Mouse (Mus musculus): ENCODE results near the gene Lrp3.

Gene Lrp3

DNA sequence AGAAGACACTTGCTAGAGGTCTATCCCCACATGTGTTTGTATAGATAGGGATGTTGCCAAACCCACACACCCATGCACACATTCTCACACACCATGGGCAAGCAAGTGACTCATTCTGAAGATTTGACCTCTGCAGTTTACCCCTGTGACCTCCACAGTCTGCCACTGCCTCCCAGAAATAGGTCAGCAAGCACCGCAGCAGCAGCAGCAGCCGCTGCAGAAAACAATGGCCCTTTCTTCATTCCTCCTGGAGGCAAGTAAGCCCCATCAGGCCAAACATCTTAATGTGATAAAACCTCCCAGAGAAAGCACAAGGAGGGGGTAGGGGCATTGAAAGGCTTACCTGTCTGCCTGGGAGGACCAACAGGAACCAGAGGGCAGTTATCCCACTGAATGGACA, 24.0 kb downstream of the Lrp3 start:
- DNase-seq (ENCODE audit: low spot score in 2 of 2) = no peak

DNA sequence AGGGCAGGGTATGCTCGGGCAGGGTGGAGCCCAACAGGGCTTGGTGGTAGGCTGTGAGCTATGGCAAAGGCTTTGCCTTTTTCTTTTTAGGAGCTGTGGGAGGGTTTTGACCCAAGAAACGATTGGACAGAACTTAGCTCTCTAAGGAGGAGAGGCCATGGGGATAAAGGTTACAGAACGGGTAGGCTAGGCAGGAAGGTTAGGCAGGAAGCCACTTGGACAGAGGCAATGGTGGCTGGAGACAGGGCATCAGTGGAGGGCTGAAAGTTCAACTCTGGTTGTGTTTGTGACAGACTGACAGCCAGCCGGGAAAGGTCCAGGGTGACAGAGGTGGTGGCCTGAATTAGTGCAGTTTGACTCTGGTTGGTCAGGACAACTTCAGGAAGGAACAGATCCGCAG, 25.6 kb downstream of the Lrp3 start:
- DNase-seq (ENCODE audit: low spot score in 2 of 2) = no peak

DNA sequence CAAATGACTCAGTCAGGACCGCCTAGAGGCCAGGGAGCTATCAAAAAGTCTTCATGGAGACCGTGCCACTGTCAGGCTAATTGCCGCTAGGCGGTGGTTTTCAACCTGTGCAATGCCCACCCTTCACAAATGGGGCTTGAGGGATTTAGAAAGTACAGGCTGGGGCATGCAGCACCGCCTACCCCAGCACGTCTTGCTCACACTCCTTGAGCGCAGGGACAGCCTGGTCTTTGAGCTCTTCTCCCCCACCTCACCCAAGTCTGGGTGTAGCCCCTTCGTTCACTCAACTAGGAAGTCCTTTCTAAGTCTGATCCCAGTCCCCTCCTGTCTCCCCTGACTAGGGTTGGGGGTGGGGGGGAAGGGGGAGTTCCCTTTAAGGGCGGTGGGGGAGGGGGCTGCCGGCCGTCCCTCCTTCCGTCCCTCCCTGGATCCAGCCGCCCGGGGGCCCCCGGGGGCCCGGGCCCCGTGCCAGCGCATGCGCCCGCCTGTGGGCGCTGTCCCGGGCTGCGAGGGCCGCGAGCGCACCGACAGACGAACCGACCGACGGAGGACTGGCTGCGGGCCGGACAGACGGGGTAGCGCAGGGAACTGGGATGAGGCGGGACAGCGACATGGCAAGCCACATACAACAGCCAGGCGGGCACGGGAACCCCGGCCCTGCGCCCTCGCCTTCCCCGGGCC, 29.3 kb downstream of the Lrp3 start, which contains the start of gene Slc7a10:
Slc7a10 (plus strand) TSS at position 497 of the 681 bp plus-strand sequence.
- peak in 1 of 2 experiments; percentile 30 for DNase-seq (ENCODE audit: low spot score in 2 of 2)

DNA sequence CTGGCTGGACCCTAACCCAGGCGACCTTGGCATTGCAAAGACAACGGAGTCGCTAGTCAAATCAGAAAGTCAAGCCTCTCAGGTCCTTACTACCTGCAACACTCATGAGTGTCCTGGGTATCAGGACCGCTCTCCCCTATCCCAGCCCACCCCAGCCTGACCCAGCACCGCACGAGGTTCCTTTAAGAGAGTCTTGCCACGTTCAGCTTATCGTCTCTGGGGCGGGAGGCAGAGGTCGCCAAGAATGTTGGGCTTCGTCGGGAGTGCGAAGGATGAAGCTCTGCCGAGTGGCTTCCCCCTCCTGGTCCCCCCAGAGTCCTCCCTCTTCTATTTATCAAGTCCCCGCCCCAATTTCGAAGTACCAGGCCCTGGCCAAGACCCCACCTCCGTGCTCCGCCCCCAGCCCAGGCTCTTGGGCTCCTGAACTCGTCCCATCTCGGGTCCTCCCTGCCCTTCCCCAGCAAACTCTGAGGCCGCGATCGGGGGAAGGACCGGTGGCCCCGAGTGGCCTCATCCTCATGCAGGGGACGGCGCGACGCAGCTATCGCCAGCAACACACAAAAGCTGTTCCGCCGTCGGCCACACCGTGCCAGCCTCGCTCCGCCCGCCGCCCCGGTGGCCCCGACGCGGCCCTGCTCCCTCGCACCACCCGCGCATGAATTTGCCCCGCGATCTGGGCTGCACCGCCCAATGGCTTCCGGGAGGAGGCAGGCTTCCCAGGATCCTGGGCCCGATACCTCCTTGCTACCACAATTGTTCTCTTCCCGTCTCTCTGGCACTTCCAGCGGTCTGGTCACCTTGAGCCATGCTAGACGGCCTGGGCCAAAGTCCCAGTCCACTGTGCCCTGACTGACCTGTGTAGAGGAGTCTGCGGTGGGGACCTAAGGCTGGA, 30.2 kb downstream of the Lrp3 start:
- peak in 1 of 2 experiments; percentile 57 for DNase-seq (ENCODE audit: low spot score in 2 of 2)

DNA sequence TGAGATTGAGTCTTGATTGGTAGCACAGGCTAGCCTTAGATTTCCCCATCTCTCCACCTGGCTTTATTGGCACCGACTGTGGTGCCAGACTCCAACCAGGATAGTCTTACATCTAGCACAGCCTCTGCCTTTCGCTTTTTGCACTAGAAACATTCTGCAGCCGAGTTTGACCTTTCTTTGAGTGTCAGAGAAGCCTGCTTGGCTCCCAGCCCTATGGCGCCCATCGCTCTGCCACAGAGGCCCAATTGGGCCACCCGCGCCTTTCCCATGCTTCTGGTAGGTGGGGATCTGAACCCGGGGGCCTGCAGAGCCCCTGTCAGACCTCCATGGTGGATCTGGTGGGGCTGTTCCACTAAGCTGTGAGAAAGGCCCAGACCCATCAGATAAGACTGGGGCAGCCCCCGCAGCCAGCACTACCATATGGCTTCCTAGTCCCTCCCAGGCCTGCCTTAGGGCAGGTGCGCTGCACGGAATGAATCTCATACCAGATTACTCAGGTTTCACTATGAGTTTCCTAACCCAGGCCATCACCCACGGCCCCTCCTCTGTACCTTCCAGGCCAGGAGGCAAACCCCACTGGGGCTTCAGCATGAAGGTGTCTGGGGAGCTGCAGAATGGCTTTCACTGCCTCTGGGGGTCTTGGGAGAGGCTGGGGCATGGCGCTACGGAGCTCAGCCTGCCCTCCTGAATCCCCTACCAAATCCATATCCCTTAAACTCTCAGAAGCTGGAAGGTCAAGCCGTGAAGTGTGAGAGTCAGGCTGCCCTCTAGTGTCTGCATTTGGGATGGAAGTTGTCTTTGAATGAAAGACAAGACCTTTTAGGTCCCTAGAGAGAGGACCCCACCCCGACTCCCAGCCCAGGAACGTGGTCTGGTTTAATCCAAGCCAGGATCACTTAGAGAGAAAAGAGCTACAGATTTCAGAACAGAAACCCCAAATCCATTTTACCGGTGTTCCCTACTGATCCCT, 38.6 kb downstream of the Lrp3 start:
- peak in 1 of 2 experiments; percentile 53 for DNase-seq (ENCODE audit: low spot score in 2 of 2)

DNA sequence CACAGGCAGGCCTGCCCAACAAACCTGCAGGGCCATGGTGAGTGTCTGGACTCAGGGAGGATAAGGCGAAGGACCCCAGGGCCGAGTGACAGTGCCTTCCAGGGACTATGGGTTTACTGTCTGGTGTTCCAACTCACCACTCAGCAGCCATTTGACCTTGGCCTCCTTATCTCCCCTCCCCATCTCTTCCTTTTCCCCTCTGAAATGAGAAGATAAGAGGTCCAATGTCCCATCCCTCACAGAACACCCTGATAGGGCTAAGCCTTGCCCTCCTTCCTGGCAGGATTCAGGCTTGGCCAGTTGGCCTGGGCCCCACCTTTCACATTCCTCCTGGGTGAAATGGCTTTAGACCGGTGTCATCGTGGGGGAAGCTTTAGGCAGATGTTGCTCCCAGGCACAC, 39.8 kb downstream of the Lrp3 start:
- no peak for DNase-seq (ENCODE audit: low spot score in 2 of 2)

DNA sequence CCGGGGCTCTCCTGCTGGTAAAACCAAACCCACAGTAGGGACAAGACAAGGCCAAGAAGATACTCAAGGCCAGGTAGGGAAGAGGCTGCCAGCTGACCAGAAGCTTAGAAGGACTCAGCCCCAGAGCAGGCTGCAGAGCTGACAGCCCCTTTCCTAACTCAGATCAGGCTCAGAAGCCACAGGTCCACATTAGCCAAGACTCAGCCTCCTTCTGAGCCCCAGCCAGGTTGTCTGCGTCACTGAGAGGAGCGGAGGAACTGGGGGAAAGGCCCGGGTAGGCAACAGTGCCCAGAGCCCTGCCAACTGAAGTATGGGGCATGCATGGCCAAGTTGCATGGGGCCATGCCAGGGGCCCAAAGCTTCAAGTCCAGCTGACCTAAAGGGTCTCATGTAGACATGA, 42.8 kb downstream of the Lrp3 start:
- no peak for DNase-seq (ENCODE audit: low spot score in 2 of 2)

DNA sequence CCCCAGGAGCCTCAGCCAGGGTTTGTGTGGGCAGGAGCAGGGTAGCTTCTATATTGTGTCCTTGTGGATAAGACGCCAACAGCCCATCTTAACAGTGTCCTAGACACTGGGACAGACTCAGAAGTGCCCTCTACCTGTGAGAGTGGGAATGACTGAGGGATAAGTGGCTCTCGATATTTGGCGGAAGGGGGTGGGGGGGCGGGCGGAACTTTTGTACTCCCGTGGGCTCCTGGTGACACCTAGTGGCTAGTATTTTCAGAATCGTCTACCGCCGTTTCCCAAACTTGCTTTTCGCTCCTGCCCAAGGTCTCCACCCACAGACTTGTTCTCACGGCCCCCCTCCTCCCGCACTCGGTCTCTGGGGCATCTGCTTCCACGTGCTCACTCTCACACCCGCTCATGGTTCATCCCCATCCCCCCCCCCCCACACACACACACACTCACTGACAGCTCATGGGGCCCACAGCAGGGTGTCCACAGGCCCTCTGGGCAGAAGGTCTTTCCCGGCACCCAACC, 43.4 kb downstream of the Lrp3 start:
- DNase-seq (ENCODE audit: low spot score in 2 of 2) = peak; percentile 72 to 89

DNA sequence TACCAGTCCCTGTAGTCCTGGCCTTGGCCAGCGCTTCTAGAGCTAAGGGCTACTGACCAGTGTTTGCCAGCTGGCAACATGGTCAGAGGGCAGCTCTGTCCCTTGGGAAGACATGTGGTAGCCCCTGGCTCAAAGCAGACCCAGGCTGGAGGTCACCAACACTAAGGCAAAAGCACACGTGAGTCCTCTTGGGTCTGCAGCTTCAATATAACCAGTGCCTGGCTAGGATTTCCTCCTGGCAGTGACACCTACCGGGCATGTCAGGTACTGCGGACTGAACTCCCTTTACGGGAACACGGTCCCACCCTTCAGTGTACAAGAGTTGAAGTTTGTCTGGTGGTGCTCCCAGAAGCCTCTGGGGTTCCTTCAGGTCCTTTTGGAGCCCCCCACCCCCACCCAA, 46.0 kb downstream of the Lrp3 start:
- peak; percentile 88 to 91 for DNase-seq (ENCODE audit: low spot score in 2 of 2)

DNA sequence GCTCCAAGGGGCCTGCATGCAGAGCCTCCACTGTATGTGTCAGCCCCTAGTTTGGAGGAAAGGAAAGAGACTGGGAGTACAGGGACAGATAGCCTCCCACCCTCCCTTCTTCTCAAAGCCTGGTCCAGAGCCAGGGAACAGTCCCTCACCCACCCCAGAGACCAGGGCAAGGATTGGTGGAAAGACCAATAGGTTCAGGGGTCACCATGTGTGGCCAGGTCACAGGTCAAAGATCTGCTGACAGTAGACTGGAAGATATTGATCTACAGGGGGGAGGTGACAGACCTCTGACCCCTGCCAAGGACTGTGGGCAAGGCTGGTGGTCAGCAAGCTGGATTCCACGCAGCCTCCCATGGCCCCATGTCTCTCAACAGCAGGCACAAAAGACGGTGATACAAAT, 47.4 kb downstream of the Lrp3 start:
- no peak for DNase-seq (ENCODE audit: low spot score in 2 of 2)

DNA sequence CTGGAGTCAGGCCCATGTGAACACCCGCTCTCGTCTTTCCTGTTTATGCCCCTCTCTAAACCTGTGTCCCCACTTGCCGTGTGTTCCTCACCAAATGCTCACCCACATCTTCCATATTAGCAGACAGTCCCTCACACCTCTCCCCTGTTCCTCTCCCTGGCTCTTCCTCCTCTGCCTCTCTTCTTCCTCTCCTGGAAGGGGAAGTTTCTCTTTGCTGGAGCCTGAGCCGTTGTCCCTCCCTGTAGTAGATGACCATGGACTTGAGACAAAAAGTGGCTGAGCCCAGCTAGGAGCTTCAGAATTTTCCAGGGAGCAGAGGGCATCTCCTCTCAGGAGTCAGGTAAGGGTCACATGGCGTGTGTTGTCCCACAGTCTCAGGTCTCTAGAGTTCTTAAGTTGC, 48.3 kb downstream of the Lrp3 start:
- DNase-seq (ENCODE audit: low spot score in 2 of 2) = no peak

DNA sequence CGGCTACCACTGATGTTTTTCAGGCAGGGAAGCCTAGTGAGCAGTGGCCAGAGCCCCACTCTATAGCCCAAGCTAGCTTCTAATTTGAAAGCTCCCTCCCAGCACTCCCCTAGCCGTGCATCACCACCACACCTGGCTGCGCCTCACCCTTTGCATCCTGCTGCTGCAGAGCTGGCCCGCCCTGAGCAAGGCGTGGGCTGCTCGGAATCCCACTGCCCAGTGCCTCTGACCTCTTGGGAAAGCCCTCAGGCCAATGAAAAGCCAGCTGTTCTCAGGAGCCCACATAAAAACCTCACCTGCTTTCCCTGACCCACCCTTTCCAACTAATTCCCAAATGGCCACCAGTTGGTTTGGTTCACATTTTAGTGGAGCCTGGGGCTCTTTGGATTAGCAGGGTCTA, 51.2 kb downstream of the Lrp3 start:
- no peak for DNase-seq (ENCODE audit: low spot score in 2 of 2)

DNA sequence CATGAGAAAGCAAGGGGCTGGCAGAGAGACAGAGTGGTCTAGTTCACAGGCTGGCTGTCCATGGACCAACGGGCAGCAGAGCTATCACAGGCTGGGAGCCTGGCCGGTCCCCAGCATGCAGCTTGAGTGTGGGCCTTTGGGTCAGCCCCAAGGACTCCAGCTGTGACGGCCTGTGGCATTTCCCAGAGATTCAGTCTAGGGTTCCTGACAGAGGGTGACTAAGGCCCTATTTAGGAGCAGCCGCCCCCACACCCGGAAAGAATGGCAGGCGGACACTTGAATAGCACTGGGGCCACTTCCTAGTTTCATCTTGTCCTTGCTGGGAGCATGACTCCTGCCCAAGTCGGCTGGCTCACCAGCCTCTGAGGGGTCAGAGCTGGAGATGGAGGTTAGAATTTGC, 51.7 kb downstream of the Lrp3 start:
- no peak for DNase-seq (ENCODE audit: low spot score in 2 of 2)

DNA sequence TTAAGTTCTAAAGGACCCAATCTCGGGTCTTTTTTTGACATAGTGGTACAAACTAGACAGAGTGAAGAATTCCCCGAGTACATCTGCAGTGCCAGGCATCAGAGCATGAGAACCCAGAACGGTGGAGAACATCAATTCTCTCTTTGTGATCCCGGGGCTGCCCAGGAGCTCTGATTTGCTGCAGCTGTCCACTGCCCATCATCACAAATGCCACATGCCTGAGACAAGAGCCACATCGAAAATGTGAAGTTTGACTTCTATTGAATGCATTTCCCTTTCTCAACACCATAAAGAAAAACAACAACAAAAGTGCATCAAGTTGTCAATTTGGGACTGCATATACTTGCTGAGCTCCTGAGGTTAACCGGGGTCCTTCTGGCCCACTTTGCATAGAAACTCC, 52.9 kb downstream of the Lrp3 start:
- no peak for DNase-seq (ENCODE audit: low spot score in 2 of 2)

DNA sequence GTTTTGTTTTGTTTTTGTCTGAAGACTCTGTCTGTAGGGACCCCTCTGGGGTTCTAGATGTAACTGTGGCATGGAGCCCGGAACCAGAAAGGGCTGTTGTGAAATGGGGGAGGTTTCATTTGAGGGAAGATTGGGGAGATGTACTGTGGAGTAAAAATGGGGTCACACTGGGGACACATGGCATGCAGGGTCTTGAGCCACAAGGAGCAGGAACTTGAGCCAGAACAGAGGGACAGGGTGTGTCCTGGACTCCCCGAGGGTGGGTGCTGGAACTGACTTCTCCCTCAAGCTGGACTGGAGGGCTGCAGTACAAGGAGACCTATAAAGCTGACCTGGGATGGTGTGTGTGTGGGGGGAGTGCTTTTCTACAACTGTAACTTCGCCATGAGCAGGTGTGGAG, 57.8 kb downstream of the Lrp3 start:
- DNase-seq (ENCODE audit: low spot score in 2 of 2) = no peak

DNA sequence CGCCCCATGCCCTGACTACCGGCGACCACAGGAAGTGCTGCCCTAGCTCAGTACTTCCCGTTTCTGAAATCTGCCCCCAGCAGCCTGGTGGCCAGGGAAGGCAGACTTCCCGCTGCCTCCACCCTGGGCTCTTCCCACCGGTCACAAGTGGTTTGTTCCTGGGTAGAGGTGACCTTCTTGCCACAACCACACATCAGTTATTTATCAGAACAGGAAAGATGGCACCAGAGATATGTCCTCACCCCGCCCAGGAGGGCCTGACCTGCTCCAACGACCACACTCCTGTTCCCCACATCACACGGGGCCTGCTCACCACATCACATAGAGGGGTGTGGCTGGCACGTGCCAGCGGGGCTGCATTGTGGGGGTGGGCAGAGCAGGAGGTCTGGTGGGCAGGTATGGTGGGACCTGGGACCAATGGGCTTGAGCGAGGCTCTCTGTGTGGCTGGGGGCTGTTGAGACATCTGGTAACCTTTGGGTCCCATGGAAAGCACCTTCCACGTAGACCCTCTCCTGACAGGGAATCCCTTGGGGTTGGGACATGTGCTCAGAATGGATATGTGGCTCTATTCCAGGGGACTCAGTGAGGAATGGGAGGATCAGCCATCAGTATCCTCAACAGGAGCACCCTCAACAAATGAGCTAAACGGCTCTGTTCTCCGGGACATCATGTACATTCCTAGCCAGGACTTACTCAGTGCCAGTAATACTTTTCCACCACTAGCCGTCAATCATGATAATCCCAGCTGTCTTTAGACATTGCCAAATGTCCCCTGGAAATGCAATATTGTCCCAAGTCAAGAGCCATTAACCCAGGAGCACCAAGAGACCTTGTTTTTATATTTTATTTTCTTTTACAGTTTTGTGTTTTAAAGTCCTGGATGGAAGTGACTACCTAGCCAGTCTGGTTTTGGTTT, 58.5 kb downstream of the Lrp3 start:
- no peak for DNase-seq (ENCODE audit: low spot score in 2 of 2)

DNA sequence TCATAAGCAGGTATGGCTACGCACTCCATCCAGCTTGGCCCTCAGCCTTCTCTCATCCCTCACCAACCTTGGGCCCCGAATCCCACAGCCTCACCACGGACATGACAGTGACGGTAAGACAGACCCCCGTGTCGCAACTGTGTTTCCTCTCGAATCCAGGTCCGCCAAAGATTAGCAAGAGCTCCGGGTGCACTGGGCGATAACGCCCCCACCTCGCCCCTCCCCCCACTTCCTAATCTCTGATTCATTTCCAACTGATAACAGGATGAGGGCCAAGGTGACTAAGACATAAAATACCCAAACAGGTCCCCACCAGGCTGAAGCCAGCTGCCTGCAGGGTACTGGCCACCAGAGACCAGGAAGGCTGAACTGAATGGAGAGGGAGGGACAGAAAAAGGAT, 60.8 kb downstream of the Lrp3 start:
- no peak for DNase-seq (ENCODE audit: low spot score in 2 of 2)

DNA sequence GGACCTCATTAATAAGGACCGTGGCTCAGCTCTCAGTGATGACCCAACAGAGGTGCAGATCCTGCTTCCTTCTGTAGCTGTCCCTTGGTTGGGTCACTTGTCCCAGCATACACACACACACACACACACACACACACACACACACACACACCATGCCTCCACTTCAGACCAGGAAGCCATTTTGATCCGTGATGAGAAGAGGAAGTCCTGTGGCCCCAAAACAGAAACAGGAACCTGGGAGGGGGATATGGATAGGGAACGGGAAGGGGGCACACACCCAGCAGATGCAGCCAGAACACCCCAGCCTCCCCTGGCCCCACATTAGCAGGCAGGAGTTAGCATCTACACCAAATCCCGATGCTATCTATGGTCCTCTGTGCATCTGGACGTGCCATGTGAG, 64.4 kb downstream of the Lrp3 start:
- DNase-seq (ENCODE audit: low spot score in 2 of 2) = no peak
